Mouse (Mus musculus): ENCODE measurements around the gene Tmem60. TPM values are rescaled to one million over a fixed set of nuclear protein-coding genes. Genes with fewer than 3 reads are reported as not detected.
A peak's percentile ranks its signal among the peaks of the same experiment; 100 is the strongest.

Gene Tmem60
- 68.2 and 68.8 TPM in 2 replicates for polyA plus RNA-seq (2015; fragmentation: Nextera tagmentation; extraction: Ambion mirVana)

DNA sequence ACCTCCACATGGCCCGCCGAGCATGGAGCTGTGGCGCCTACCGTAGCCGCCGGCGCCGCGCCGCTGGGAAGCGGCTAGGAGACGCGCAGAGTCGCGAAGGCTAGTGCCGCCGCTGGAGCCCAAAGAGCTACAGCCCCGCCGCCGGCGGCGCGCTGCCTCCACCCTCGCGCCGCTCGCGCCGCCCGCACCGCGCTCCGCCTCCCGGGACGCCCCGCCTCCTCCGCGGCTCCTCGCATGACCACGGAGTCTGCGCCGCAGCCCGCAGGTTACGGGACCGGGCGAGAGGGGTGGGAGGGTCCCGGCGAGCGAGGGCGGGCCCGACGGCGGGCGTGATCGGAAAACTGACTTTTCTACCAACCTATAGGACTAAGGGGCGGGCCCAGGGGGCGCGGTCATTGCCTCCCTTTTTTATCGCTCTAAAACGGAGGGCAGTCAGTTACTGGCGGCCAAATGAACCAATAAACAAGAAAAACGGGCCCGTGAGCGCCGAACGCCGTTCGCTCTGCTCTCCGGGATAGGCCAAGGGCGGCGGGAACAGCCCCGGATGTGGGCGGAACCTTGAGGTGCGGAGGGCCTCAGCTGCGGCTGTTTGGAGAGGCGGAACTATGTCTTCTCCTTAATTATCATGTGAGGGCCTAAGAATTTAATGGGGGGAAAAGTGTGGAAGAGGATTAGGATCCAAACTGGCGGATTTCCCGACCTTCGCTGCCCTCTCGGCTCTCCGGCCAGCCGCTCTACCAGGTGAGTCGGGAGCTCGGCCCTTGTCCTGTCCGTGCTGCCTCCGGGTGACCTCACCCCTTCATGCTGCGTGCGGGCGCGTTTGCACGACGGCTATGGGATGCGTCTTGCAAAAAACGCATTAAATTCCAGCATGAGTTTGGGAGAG lies at the start of gene Tmem60, which contains the start of gene Phtf2:
Gene Tmem60, plus strand, starts transcription at position 277 of the 886 bp plus-strand sequence.
Gene Phtf2, minus strand, starts transcription at position 210 of the 886 bp plus-strand sequence.
- H3K4me3 ChIP-seq = peak within 1 kb of the TSS; percentile 86
- H3K36me3 ChIP-seq = peaks cover 12% of the 10 kb centered on the region
- ATAC-seq (ENCODE audit: low FRiP score) = peak; percentile 99
- H3K4me1 ChIP-seq (replicated peaks) = peaks cover 28% of the 10 kb centered on the region
- H3K4me2 ChIP-seq = peak within 1 kb of the TSS; percentile 72
- no peaks in the 10 kb centered on the region for H3K27me3 ChIP-seq
- H3K9ac ChIP-seq = peak within 1 kb of the TSS; percentile 91
- no peaks in the 10 kb centered on the region for H3K9me3 ChIP-seq
- under 1% methylated on average over 63 of the region's 94 CpGs for WGBS
- H3K27ac ChIP-seq = peak within 1 kb of the TSS; percentile 97

DNA sequence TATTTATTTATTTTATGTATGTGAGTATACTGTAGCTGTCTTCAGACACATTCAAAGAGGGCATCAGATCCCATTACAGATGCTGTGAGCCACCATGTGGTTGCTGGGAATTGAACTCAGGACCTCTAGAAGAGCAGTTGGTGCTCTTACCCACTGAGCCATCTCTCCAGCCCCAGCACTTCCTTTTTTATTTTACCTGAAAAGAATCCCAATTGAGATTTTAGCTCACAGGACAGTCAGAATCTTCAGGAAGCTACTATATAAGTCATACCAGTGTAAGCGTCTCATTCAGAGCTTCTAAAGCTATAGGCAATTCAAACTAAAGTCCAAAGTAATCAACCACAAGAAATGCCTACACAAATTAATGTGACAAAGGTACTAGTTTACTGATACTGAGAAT lies 47.6 kb upstream of the Tmem60 start:
- H3K27ac ChIP-seq = no peak overlapping the region
- H3K9me3 ChIP-seq = no peaks in the 10 kb centered on the region
- H3K4me2 ChIP-seq = no peak overlapping the region
- WGBS = 98% methylated on average over 1 of the region's 1 CpGs
- H3K36me3 ChIP-seq = peaks cover 9% of the 10 kb centered on the region
- no peaks in the 10 kb centered on the region for H3K4me1 ChIP-seq (replicated peaks)
- no peak for ATAC-seq (ENCODE audit: low FRiP score)
- H3K9ac ChIP-seq = no peak overlapping the region
- no peak overlapping the region for H3K4me3 ChIP-seq
- no peaks in the 10 kb centered on the region for H3K27me3 ChIP-seq

DNA sequence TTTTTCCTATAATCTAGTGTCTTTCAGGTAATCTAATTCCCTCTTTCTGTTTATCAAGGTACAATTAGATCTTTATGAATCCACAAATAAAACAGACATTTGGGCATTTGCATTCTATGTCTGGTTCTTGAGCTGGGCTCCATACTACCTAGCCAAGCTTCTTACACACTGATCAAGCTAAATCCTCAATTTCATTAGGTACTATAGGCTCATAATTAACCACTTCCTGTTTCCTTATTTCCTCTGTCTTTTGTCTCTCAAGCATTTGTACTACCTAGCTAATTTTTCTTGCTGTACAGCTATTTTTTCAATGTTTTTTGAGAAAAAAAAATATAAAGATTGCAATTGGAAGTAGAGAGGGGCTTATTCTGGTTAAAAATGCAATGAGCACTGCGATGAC lies 44.9 kb upstream of the Tmem60 start:
- H3K4me3 ChIP-seq = no peak overlapping the region
- no peak overlapping the region for H3K27ac ChIP-seq
- no peaks in the 10 kb centered on the region for H3K27me3 ChIP-seq
- no peaks in the 10 kb centered on the region for H3K4me1 ChIP-seq (replicated peaks)
- 98% methylated on average over 1 of the region's 1 CpGs for WGBS
- H3K36me3 ChIP-seq = peaks cover 9% of the 10 kb centered on the region
- no peak overlapping the region for H3K9ac ChIP-seq
- H3K9me3 ChIP-seq = no peaks in the 10 kb centered on the region
- ATAC-seq (ENCODE audit: low FRiP score) = no peak
- H3K4me2 ChIP-seq = no peak overlapping the region

DNA sequence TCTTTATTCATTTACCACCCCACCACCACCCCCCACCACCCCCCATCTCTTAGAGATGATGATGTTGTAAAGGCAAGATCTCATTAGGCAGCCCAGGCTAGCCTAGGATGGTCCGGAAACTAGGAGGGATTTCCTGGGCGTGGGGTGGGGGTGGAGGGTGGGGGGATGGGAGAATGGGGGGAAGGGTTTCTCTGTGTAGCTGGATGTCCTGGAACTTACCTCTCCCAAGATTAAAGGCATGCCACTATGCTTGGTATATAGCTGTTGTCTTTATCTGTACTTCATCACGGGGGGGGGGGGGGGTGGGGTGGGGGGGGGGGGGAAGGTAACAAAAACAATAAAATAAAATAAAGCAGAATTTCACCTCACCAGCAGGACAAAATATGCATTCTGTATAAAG lies 38.6 kb upstream of the Tmem60 start:
- Histone ChIP-seq H3K9ac (no peak overlapping the region), H3K27ac (no peak overlapping the region), H3K36me3 (no peaks in the 10 kb centered on the region), H3K27me3 (no peaks in the 10 kb centered on the region), H3K4me3 (no peak overlapping the region), H3K9me3 (no peaks in the 10 kb centered on the region), H3K4me2 (no peak overlapping the region), H3K4me1 (replicated peaks) (no peaks in the 10 kb centered on the region)
- WGBS = 100% methylated on average over 2 of the region's 3 CpGs
- ATAC-seq (ENCODE audit: low FRiP score) = no peak

DNA sequence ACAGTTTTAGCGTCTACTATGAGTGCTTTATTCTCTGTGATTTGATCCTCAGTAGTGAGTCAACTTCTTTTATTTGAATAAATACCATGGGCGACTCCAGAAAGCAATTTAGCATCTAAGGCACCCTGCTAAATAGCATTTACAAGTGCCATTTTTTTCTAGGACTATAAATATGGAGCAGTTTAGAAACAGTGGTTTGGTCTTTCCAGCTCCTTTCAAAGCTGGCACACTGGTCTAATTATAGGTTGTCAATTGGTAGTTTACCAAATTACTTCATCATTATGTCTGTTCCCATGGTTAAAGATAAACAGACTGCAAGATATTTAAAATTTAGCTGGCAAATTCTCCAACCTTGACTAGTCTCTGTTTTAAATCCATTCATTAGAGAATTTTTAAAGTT lies 38.2 kb upstream of the Tmem60 start:
- Histone ChIP-seq H3K4me1 (replicated peaks) (no peaks in the 10 kb centered on the region), H3K9ac (no peak overlapping the region), H3K4me2 (no peak overlapping the region), H3K27ac (no peak overlapping the region), H3K4me3 (no peak overlapping the region), H3K36me3 (no peaks in the 10 kb centered on the region), H3K9me3 (no peaks in the 10 kb centered on the region), H3K27me3 (no peaks in the 10 kb centered on the region)
- no peak for ATAC-seq (ENCODE audit: low FRiP score)
- WGBS = 80% methylated on average over 2 of the region's 2 CpGs

DNA sequence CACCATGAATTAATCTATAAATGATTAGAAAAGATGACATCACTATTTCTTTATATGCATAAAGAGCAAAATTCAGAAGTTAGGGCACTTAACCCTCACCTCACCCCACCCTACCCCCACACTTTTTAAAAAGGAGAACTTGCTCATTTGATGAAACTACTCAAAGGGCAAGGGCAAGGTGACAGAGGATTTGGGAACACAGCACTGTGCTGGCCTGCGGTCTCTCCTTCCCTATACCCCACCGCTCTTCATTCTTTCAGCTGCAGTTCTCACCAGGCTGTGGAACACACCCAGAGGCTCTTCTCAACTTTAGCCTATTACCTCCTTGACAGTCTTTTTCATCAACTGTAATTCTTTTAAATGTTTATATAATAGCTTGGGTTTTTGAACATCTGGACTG lies 35.0 kb upstream of the Tmem60 start:
- Histone ChIP-seq H3K27me3 (no peaks in the 10 kb centered on the region), H3K27ac (no peak overlapping the region), H3K4me1 (replicated peaks) (no peaks in the 10 kb centered on the region), H3K9me3 (no peaks in the 10 kb centered on the region), H3K36me3 (no peaks in the 10 kb centered on the region), H3K4me2 (no peak overlapping the region), H3K4me3 (no peak overlapping the region), H3K9ac (no peak overlapping the region)
- WGBS = 94% methylated on average over 2 of the region's 2 CpGs
- no peak for ATAC-seq (ENCODE audit: low FRiP score)

DNA sequence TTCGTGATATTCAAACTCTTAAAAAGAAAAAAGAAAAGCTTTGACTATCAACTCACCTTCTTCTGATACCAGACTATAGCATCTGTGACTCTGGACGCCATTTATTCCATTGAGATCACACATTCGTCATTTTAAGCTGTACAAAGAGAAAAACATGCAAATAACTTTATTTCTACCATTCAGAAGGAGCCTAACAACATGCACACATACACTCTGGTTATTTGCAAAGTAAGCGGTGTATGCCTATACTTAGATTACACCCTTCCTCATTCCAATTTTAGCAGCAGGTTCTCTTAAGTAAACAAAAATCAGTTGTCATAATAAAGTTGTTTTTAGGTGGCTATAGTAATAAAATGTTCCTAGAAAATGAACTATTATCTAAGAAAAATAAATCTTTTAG lies 26.9 kb upstream of the Tmem60 start:
- WGBS = 91% methylated on average over 4 of the region's 4 CpGs
- no peak overlapping the region for H3K9ac ChIP-seq
- no peak for ATAC-seq (ENCODE audit: low FRiP score)
- no peaks in the 10 kb centered on the region for H3K27me3 ChIP-seq
- H3K9me3 ChIP-seq = no peaks in the 10 kb centered on the region
- H3K4me1 ChIP-seq (replicated peaks) = 0 out of 2 replicates have a peak, but pooled peaks cover 2% of the 10 kb centered on the region
- no peak overlapping the region for H3K27ac ChIP-seq
- no peak overlapping the region for H3K4me2 ChIP-seq
- H3K36me3 ChIP-seq = peaks cover 4% of the 10 kb centered on the region; the same call in 1 of the 2 replicates
- H3K4me3 ChIP-seq = no peak overlapping the region

DNA sequence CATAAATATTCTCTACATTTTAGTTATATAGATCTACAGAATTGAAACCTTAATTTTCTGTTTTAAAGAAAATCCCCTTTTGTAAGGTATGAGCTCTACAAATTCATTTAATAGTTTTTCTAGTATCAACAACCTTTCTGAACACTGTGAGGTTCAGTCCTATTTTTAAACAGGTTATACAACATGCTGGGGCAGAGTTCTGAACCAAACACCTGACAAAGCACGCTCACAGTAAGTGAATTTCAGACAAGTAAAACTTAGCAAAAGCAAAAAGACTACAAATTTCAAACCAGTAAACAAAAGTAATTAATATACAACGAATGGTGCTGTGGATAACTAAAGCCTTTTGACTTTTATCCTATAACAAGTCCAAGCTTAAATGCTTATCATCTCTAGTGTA lies 23.6 kb upstream of the Tmem60 start:
- Histone ChIP-seq H3K27ac (no peak overlapping the region), H3K4me1 (replicated peaks) (0 out of 2 replicates have a peak, but pooled peaks cover 2% of the 10 kb centered on the region), H3K36me3 (peaks cover 4% of the 10 kb centered on the region; the same call in 1 of the 2 replicates), H3K9ac (no peak overlapping the region), H3K9me3 (no peaks in the 10 kb centered on the region), H3K4me2 (no peak overlapping the region), H3K27me3 (no peaks in the 10 kb centered on the region), H3K4me3 (no peak overlapping the region)
- WGBS = 95% methylated on average over 2 of the region's 2 CpGs
- no peak for ATAC-seq (ENCODE audit: low FRiP score)

DNA sequence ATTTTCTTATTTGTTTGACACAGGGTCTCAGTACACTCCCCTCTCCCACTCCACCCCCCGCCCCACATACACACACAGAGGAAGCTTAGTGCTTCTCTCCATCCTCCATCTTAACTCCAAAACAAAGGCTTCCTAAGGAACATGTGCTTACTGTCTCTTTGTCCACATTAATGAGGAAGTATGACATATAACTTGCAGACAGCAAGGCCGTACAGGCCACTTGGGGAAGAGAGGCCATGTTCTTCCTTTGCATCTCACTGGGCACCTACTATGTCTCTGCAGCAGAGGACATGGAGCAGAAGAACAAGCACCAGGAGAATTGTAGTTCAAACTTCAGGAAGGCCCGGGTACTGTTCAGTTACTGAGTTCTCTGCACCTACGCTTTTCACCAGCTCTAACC lies 21.4 kb upstream of the Tmem60 start:
- Histone ChIP-seq H3K9ac (no peak overlapping the region), H3K4me2 (no peak overlapping the region), H3K9me3 (no peaks in the 10 kb centered on the region), H3K27me3 (no peaks in the 10 kb centered on the region), H3K27ac (no peak overlapping the region), H3K4me1 (replicated peaks) (0 out of 2 replicates have a peak, but pooled peaks cover 6% of the 10 kb centered on the region), H3K4me3 (no peak overlapping the region), H3K36me3 (peaks cover 4% of the 10 kb centered on the region; the same call in 1 of the 2 replicates)
- no peak for ATAC-seq (ENCODE audit: low FRiP score)
- WGBS = 89% methylated on average over 4 of the region's 4 CpGs

DNA sequence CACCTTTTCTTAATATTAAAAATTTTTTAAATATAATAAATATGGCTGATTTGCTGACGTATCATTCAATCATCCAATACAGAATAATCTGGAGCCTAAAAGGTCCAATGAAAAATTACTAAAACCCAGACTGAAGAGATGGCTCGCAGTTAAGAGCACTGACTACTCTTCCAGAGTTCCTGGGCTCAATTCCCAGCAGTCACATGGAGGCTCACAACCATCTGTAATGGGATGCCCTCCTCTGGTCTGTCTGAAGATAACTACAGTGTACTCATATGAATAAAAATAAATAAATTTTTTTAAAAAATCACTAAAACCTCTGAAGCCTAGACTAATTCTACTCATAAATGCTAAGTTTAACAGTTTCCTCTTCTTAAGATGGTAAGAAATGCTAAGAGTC lies 20.1 kb upstream of the Tmem60 start:
- no peak overlapping the region for H3K9ac ChIP-seq
- no peak overlapping the region for H3K27ac ChIP-seq
- no peak overlapping the region for H3K4me2 ChIP-seq
- H3K9me3 ChIP-seq = no peaks in the 10 kb centered on the region
- WGBS = 96% methylated on average over 2 of the region's 2 CpGs
- H3K4me3 ChIP-seq = no peak overlapping the region
- ATAC-seq (ENCODE audit: low FRiP score) = no peak
- no peaks in the 10 kb centered on the region for H3K27me3 ChIP-seq
- H3K4me1 ChIP-seq (replicated peaks) = 0 out of 2 replicates have a peak, but pooled peaks cover 3% of the 10 kb centered on the region
- H3K36me3 ChIP-seq = peaks cover 4% of the 10 kb centered on the region; the same call in 1 of the 2 replicates

DNA sequence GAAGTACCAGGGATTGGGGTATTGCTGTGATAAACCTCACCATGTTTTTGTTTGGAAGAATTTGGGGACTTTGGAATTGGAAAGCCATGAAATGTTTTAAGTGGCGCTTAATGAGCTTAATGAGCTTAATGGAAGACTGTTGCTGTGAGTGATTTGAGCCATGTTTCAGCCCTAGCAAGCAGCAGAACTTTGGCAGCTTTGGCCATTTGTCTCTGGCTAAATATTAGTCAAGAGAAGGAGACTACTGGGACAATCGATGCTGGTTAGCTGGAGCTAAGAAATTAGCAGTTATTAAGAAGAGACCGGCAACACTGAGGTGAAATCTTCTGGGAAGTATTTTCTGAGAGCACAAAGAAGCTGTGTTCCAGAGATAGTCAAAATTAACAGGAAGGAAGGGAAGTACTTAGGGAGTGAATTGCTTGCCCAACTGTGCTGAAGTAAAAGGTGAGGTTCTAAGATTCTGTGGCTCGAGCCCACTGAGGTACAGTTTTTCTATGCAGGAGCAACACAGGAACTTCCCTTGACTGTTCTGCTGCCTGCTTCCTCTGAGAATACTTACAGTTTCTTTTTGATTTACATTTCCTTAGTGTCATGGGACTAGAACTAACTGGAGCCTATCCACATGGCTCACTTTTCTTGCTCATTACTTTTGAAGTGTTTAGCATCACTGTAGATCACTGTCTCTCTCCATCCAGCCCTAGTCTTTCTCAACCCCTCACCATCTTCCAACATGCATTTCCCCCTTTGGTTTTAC lies 17.6 kb upstream of the Tmem60 start:
- Histone ChIP-seq H3K9ac (no peak overlapping the region), H3K36me3 (no peaks in the 10 kb centered on the region), H3K4me1 (replicated peaks) (0 out of 2 replicates have a peak, but pooled peaks cover 3% of the 10 kb centered on the region), H3K9me3 (no peaks in the 10 kb centered on the region), H3K4me3 (no peak overlapping the region), H3K27me3 (no peaks in the 10 kb centered on the region), H3K27ac (no peak overlapping the region), H3K4me2 (no peak overlapping the region)
- 82% methylated on average over 4 of the region's 4 CpGs for WGBS
- no peak for ATAC-seq (ENCODE audit: low FRiP score)

DNA sequence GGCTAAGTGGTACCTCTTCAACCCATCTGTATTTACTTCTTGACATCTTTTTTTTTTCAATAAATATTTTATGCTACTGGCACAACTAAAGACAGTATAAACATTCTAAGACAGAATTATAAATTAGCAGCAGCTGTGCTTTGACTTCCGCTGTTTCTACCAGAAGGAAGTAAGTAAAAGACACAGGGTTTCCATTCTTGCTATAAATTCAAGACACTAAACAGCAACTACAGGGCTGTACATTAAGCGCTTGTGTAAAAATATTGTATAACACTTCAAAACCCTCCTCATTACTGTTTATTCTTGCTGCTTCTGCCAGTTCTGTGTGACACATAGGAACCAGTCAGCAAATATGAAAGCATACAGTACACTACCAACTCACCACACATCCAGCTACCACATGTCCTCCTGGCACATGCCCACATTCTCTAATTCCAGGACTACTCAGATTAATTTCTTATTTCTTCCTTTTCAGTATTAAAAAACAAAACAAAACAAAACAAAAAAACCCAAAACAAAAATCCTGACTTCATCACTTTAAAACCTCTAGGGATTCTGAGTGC lies 16.7 kb upstream of the Tmem60 start:
- Histone ChIP-seq H3K27ac (no peak overlapping the region), H3K4me1 (replicated peaks) (0 out of 2 replicates have a peak, but pooled peaks cover 3% of the 10 kb centered on the region), H3K4me2 (no peak overlapping the region), H3K9ac (no peak overlapping the region), H3K4me3 (no peak overlapping the region), H3K27me3 (no peaks in the 10 kb centered on the region), H3K36me3 (no peaks in the 10 kb centered on the region), H3K9me3 (no peaks in the 10 kb centered on the region)
- 93% methylated on average over 2 of the region's 2 CpGs for WGBS
- ATAC-seq (ENCODE audit: low FRiP score) = no peak
